Mouse (Mus musculus) spleen, adult 2 months (tissue): ENCODE measurements around the gene Ms4a10. TPM values are rescaled to one million over a fixed set of nuclear protein-coding genes. Genes with fewer than 3 reads are reported as not detected.
A peak's percentile ranks its signal among the peaks of the same experiment; 100 is the strongest.

Experiments
- DNase-seq, 2 experiments: peaks; one replicate each; pipeline versions ENCODE4 v3.0.0 to v3.0.0-alpha.2; 2012 to 2021; ENCODE audit warnings: low spot score in 2 of 2, low read depth in 1 of 2
- H3K27ac ChIP-seq: fragments of 200-500 bp; 2 replicates; pipeline ENCODE4 v1.5.1; 2012; ENCODE audit warnings: low read length, inconsistent platforms; ENCODE audit not compliant: insufficient read depth
- H3K27me3 ChIP-seq: fragments of 200-500 bp; 2 replicates; pipeline ENCODE4 v1.6.1; 2012; ENCODE audit warnings: mild to moderate bottlenecking, moderate library complexity, low read length, inconsistent platforms; ENCODE audit not compliant: control insufficient read depth, insufficient read depth
- H3K36me3 ChIP-seq: fragments of 200-500 bp; 2 replicates; pipeline ENCODE4 v1.6.1; 2012; ENCODE audit warnings: mild to moderate bottlenecking, low read length, inconsistent platforms; ENCODE audit not compliant: control insufficient read depth, insufficient read depth
- H3K4me1 ChIP-seq: fragments of 200-500 bp; 2 replicates; pipeline ENCODE4 v1.6.1; 2011; ENCODE audit warnings: inconsistent platforms; ENCODE audit not compliant: control insufficient read depth, insufficient read depth, insufficient read length
- H3K4me3 ChIP-seq: fragments of 200-500 bp; 2 replicates; pipeline ENCODE4 v1.5.1; 2011; ENCODE audit warnings: mild to moderate bottlenecking, inconsistent platforms; ENCODE audit not compliant: insufficient read depth, insufficient read length; ENCODE audit errors: extremely low read depth
- CTCF ChIP-seq: fragments of 200-500 bp; IDR thresholded peaks from 2 replicates; pipeline ENCODE4 v1.5.1; 2011; ENCODE audit warnings: mild to moderate bottlenecking, inconsistent platforms; ENCODE audit not compliant: insufficient read depth, insufficient read length, insufficient replicate concordance; ENCODE audit errors: extremely low read depth
- POLR2A ChIP-seq: fragments of 200-500 bp; IDR thresholded peaks from 2 replicates; pipeline ENCODE4 v1.6.1; 2011; ENCODE audit warnings: low read depth, low read length, inconsistent platforms
- WGBS: fragments of 180-500 bp; shearing (Covaris S2); methylation state at CpG from one replicate; pipeline ENCODE4 v1.1.7; 2018; 5-methylcytosine and 5-hydroxymethylcytosine counted together
- polyA plus RNA-seq: library from polyadenylated mRNA; depleted of rRNA; stranded (reverse); fragments of >200 nt; gene quantifications from 2 replicates; pipeline ENCODE4 v1.2.3, GENCODE M21; 2012

Ms4a10 gene
- polyA plus RNA-seq, 1 experiment, result not detected

- peaks cover 20% of the 10 kb centered on the region for H3K36me3 ChIP-seq
- H3K27me3 ChIP-seq, result no peaks in the 10 kb centered on the region
- no peak overlapping the region for H3K4me3 ChIP-seq
- no peak overlapping the region for H3K27ac ChIP-seq
- no peak for TF ChIP-seq CTCF
- no peak for TF ChIP-seq POLR2A
- H3K4me1 ChIP-seq, result peaks cover 9% of the 10 kb centered on the region
- DNase-seq, result no peak
- 76% methylated on average over 3 of the region's 3 CpGs for WGBS
These were observed 28.0 kb downstream of the Ms4a10 start for GRCm38 (mm10) chr19:10946506-10946905.

GRCm38 (mm10) chr19:10943955-10944354 is 30.5 kb downstream of the Ms4a10 start:
- TF ChIP-seq CTCF, result no peak
- TF ChIP-seq POLR2A, result no peak
- H3K27ac ChIP-seq, result no peak overlapping the region
- 38% methylated on average over 3 of the region's 3 CpGs for WGBS

GRCm38 (mm10) chr19:10940801-10941457 is 33.5 kb downstream of the Ms4a10 start:
- peaks cover 20% of the 10 kb centered on the region for H3K36me3 ChIP-seq
- no peak for DNase-seq
- no peaks in the 10 kb centered on the region for H3K27me3 ChIP-seq
- WGBS, result 66% methylated on average over 40 of the region's 40 CpGs
- no peak for TF ChIP-seq CTCF
- H3K4me1 ChIP-seq, result peaks cover 4% of the 10 kb centered on the region
- no peak overlapping the region for H3K4me3 ChIP-seq
- H3K27ac ChIP-seq, result no peak overlapping the region

More at GRCm38 (mm10) chr19:10943955-10944354, 30.5 kb downstream of the Ms4a10 start:
- no peaks in the 10 kb centered on the region for H3K27me3 ChIP-seq
- no peak overlapping the region for H3K4me3 ChIP-seq
- peak in 1 of 2 experiments; percentile 11 for DNase-seq
- H3K4me1 ChIP-seq, result peaks cover 13% of the 10 kb centered on the region
- H3K36me3 ChIP-seq, result peaks cover 20% of the 10 kb centered on the region

GRCm38 (mm10) chr19:10940097-10940800 is 34.2 kb downstream of the Ms4a10 start:
- H3K36me3 ChIP-seq, result peaks cover 20% of the 10 kb centered on the region
- H3K27ac ChIP-seq, result no peak overlapping the region
- H3K4me3 ChIP-seq, result no peak overlapping the region
- no peaks in the 10 kb centered on the region for H3K27me3 ChIP-seq
- 37% methylated on average over 37 of the region's 37 CpGs for WGBS
- H3K4me1 ChIP-seq, result peaks cover 4% of the 10 kb centered on the region
- peak; percentile 28 to 58 for DNase-seq
- no peak for TF ChIP-seq POLR2A
- TF ChIP-seq CTCF, result peak; percentile 76

- Histone ChIP-seq H3K4me3 (no peak overlapping the region), H3K4me1 (peaks cover 4% of the 10 kb centered on the region), H3K36me3 (peaks cover 15% of the 10 kb centered on the region), H3K27me3 (no peaks in the 10 kb centered on the region), H3K27ac (no peak overlapping the region)
- DNase-seq, result no peak
- TF ChIP-seq POLR2A (no peak), CTCF (no peak)
- WGBS, result 68% methylated on average over 3 of the region's 3 CpGs
These were observed 35.7 kb downstream of the Ms4a10 start for GRCm38 (mm10) chr19:10938771-10939170.

GRCm38 (mm10) chr19:10937110-10937563 is 37.3 kb downstream of the Ms4a10 start, which contains the start of gene Ptgdr2:
Gene Ptgdr2, plus strand, starts transcription at chr19:10937160.
- Histone ChIP-seq H3K27me3 (no peaks in the 10 kb centered on the region), H3K4me1 (peaks cover 4% of the 10 kb centered on the region), H3K27ac (no peak within 1 kb of the TSS), H3K4me3 (no peak within 1 kb of the TSS), H3K36me3 (peaks cover 4% of the 10 kb centered on the region; the same call in 1 of the 2 replicates)
- DNase-seq, result no peak
- TF ChIP-seq POLR2A (no peak), CTCF (no peak)
- 36% methylated on average over 5 of the region's 5 CpGs for WGBS

GRCm38 (mm10) chr19:10936077-10936476 is 38.4 kb downstream of the Ms4a10 start:
- no peaks in the 10 kb centered on the region for H3K27me3 ChIP-seq
- TF ChIP-seq CTCF, result no peak
- TF ChIP-seq POLR2A, result no peak
- no peak for DNase-seq
- H3K27ac ChIP-seq, result no peak overlapping the region
- H3K36me3 ChIP-seq, result no peaks in the 10 kb centered on the region
- 92% methylated on average over 5 of the region's 5 CpGs for WGBS
- peaks cover 4% of the 10 kb centered on the region for H3K4me1 ChIP-seq
- no peak overlapping the region for H3K4me3 ChIP-seq
